Mouse (Mus musculus): Measurements from ENCODE around the gene Otoa.
A peak's percentile ranks its signal among the peaks of the same experiment; 100 is the strongest.

DNA sequence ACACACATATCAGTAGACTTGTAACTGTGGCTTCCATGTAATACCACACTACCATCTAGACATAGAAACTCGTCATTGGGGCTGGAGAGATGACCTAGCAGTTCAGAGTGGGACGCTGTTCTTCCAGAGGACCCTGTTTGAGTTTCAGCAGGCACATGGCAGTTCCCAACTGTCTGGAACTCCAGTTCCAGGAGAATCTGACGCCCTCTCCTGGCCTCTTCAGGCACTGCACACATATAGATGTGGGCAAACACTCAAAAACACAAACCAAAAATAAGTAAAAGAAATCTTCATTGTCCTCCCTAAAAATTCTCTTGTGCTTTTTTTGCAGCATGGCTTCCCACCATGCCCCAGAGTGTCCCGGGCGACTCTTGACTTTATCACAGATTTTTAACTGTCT, 7.3 kb downstream of the Otoa start:
- TF ChIP-seq CTCF (IDR thresholded peaks at IDR 0.05; ENCODE audit: low read depth) (peak; percentile 52), EP300 (IDR thresholded peaks at IDR 0.05; ENCODE audit: low read depth) (no peak)

All from liver, embryonic 14.5 days (tissue).